Mouse (Mus musculus) hindbrain, postnatal 0 days (tissue): Measurements from ENCODE around the gene Dot1l. TPM values are rescaled to one million over a fixed set of nuclear protein-coding genes. Genes with fewer than 3 reads are reported as not detected.

ENCODE experiments used
- ATAC-seq: fragments of 200-750 bp; cut with Nextera tagmentation; 2 replicates; pipeline ENCODE4 v1.8.0; 2017; ENCODE audit warnings: mild to moderate bottlenecking, moderate TSS enrichment, moderate library complexity
- DNase-seq: peaks from one replicate; pipeline ENCODE4 v3.0.0-alpha.2; 2015; ENCODE audit warnings: low spot score
- H3K27ac ChIP-seq: fragments of 300-500 bp; sonication (generic); 2 replicates; pipeline ENCODE4 v1.5.1; 2014; ENCODE audit warnings: mild to moderate bottlenecking
- H3K27me3 ChIP-seq: fragments of 300-500 bp; sonication (generic); 2 replicates; pipeline ENCODE4 v1.6.1; 2014; ENCODE audit warnings: low read length, mixed read lengths; ENCODE audit not compliant: insufficient read depth
- H3K36me3 ChIP-seq: fragments of 300-500 bp; sonication (generic); 2 replicates; pipeline ENCODE4 v1.6.1; 2014; ENCODE audit warnings: low read length, mixed read lengths; ENCODE audit not compliant: insufficient read depth
- H3K4me1 ChIP-seq: fragments of 300-500 bp; sonication (generic); 2 replicates; pipeline ENCODE4 v1.6.1; 2014; ENCODE audit warnings: antibody characterized with exemption, low read length, mixed read lengths; ENCODE audit not compliant: insufficient read depth
- H3K4me2 ChIP-seq: fragments of 300-500 bp; sonication (generic); 2 replicates; pipeline ENCODE4 v1.6.1; 2014; ENCODE audit warnings: low read depth, mild to moderate bottlenecking, low read length, moderate library complexity, mixed read lengths
- H3K4me3 ChIP-seq: fragments of 300-500 bp; sonication (generic); 2 replicates; pipeline ENCODE4 v1.5.1; 2014; ENCODE audit warnings: low read length
- H3K9ac ChIP-seq: fragments of 300-500 bp; sonication (generic); replicated peaks from 2 replicates; pipeline ENCODE4 v1.6.1; 2014; ENCODE audit warnings: mild to moderate bottlenecking, low read length, moderate library complexity, mixed read lengths
- H3K9me3 ChIP-seq: fragments of 300-500 bp; sonication (generic); 2 replicates; pipeline ENCODE4 v1.6.1; 2016; ENCODE audit warnings: low read length, mixed read lengths
- CTCF ChIP-seq: IDR thresholded peaks from 2 replicates; pipeline ENCODE4 v1.5.1; 2016; ENCODE audit warnings: antibody characterized with exemption, control low read depth, low read depth
- WGBS: fragments of 180-500 bp; shearing (Covaris S2); extraction: QIAGEN DNeasy Blood & Tissue Kit; methylation state at CpG from one replicate; pipeline ENCODE4 v1.1.7; 2014; 5-methylcytosine and 5-hydroxymethylcytosine counted together
- microRNA counts: library from miRNA; unstranded; fragments of <30 nt; microRNA quantifications from one replicate; lab custom pipeline; 2015
- microRNA-seq, 2 experiments: library from miRNA; unstranded; fragments of <30 nt; microRNA quantifications; one replicate each; pipeline ENCODE4; 2016
- polyA plus RNA-seq: library from polyadenylated mRNA; unstranded; fragments of >200 nt; fragmentation: Nextera tagmentation; extraction: Ambion mirVana; gene quantifications from 2 replicates; pipeline ENCODE4 v1.2.1, GENCODE M21; 2015
- total RNA-seq: library from RNA; depleted of rRNA; stranded (reverse); fragments of >200 nt; gene quantifications from 2 replicates; pipeline ENCODE4 v1.2.3, GENCODE M21; 2014; rRNA removed

Dot1l gene
- total and polyA plus RNA-seq, 2 experiments from 2014 or later: 12.6 to 27.2 TPM

DNA sequence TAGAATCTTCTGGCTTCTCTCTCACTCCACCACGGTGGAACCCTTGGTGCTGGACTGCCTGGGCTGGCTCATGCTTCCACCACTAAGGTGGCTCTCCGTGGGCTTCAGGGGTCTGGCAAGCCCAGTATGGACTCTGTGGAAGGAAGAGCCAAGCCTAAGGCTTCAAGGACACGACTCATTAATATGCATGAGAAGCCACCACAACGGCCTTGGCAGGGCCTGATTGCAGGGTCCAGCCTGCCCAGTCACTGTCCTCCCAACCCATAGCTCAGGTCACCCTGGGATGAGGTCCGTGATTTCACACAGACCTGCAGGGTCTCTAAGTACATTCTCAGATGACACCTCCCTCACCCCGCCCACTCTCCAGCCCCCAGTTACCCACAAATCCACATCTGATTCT, 84.8 kb downstream of the Dot1l start:
- no peak for DNase-seq
- no peak for ATAC-seq
- WGBS: 42% methylated on average over 6 of the region's 6 CpGs
- Histone ChIP-seq H3K27ac (no peak overlapping the region), H3K9ac (no peak overlapping the region), H3K27me3 (no peaks in the 10 kb centered on the region), H3K4me1 (no peaks in the 10 kb centered on the region; the same call in 1 of the 2 replicates), H3K4me2 (no peak overlapping the region), H3K9me3 (no peaks in the 10 kb centered on the region), H3K4me3 (no peak overlapping the region), H3K36me3 (no peaks in the 10 kb centered on the region)
- TF ChIP-seq CTCF: no peak

DNA sequence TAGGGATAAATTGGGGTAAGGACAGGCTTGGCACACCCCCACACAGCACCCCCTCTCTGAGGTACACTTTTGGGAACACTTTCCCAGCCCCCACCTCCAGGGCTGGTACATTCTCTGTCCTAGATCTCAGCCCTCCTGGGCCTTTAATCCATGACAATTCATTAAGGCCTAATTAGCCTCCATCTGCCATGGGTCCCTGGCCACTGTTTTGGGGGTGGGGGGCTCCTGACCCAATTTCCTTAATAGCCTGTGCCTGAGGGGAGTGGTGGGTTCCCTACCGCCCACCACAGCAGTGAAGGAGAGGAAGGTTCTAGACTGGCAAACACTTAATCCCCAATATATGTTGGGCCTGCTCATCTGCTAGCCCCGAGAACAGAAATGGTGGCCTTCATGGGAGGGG, 86.7 kb downstream of the Dot1l start:
- DNase-seq: peak; percentile 28
- ATAC-seq: no peak
- WGBS: 73% methylated on average over 2 of the region's 2 CpGs
- H3K4me1 ChIP-seq: no peaks in the 10 kb centered on the region; the same call in 1 of the 2 replicates
- no peak for TF ChIP-seq CTCF
- H3K4me3 ChIP-seq: no peak overlapping the region
- H3K36me3 ChIP-seq: no peaks in the 10 kb centered on the region
- H3K9me3 ChIP-seq: no peaks in the 10 kb centered on the region
- no peaks in the 10 kb centered on the region for H3K27me3 ChIP-seq
- no peak overlapping the region for H3K9ac ChIP-seq
- H3K4me2 ChIP-seq: no peak overlapping the region
- H3K27ac ChIP-seq: no peak overlapping the region

DNA sequence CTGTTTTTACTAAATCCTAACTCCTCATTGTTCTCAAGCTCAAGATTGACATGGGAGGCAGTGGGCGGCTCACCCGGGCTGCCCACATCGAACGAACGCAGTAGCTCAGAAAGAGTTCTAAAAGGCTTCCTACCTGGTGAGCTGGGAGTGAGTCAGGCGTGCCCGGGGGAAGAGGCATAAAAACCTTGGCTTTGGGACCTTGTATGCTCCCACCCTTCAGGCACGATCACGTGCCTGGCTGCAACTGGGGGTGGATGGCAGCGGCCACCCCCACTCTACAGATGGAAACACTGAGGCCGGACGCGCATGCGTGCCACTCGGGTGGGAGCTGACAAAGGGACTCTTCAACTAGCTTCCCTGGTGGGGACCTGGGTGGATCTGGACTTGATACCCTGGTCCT, 87.3 kb downstream of the Dot1l start:
- no peaks in the 10 kb centered on the region; the same call in 1 of the 2 replicates for H3K4me1 ChIP-seq
- WGBS: 80% methylated on average over 15 of the region's 15 CpGs
- H3K27ac ChIP-seq: no peak overlapping the region
- H3K4me2 ChIP-seq: peak overlapping the region; percentile 78
- no peak for TF ChIP-seq CTCF
- H3K9me3 ChIP-seq: no peaks in the 10 kb centered on the region
- no peak for DNase-seq
- H3K9ac ChIP-seq: no peak overlapping the region
- H3K27me3 ChIP-seq: no peaks in the 10 kb centered on the region
- no peak for ATAC-seq
- no peak overlapping the region for H3K4me3 ChIP-seq
- H3K36me3 ChIP-seq: no peaks in the 10 kb centered on the region

DNA sequence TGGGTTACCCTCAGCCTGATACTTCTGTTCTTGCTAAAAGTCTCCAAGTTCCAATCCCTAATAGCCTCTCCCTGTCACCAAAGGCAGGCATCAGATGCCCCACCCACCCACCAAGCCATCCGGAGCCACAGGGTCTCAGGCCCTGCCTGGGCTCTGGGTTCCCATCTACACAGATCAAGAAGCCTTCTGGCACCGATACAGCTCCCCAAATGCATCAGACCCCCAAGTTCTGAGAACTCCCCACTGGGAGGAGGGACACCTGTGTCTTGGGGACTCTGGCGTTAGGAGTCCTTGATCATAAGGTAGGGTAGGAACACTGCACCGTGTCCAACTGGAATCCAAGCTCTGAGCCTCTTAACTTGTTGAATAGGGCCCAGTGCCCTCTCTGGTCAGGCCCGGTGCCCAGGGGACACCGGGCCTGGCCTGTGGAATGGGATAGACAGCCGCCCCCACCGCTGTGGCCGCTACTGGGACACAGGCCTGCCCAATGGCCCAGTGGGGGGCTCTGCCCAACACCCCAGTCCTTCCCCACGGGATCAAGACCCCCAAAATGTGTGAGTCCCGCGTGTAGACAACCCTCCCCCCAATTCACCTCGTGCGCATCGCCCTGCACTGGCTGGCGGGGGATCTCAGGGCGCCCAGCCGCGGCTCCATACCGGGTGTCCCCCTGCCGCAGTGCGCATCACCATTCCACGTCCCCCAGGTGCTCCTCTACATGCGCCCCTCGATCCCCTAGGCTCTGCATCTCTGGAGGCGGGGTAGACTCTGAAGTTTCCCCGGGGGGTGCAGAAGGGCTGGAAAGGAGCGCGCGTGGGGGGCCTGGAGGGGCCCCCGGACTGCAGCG, 88.3 kb downstream of the Dot1l start:
- peak overlapping the region; percentile 45; the same call in 1 of the 2 replicates for H3K27ac ChIP-seq
- peak overlapping the region; percentile 57 for H3K4me3 ChIP-seq
- DNase-seq (no peak), ATAC-seq (peak; percentile 34)
- peak overlapping the region; percentile 78 for H3K4me2 ChIP-seq
- peak overlapping the region; percentile 75 for H3K9ac ChIP-seq
- WGBS: 9% methylated on average over 32 of the region's 32 CpGs
- no peaks in the 10 kb centered on the region for H3K9me3 ChIP-seq
- H3K36me3 ChIP-seq: no peaks in the 10 kb centered on the region
- TF ChIP-seq CTCF: no peak
- H3K4me1 ChIP-seq: no peaks in the 10 kb centered on the region; the same call in 1 of the 2 replicates
- no peaks in the 10 kb centered on the region for H3K27me3 ChIP-seq

DNA sequence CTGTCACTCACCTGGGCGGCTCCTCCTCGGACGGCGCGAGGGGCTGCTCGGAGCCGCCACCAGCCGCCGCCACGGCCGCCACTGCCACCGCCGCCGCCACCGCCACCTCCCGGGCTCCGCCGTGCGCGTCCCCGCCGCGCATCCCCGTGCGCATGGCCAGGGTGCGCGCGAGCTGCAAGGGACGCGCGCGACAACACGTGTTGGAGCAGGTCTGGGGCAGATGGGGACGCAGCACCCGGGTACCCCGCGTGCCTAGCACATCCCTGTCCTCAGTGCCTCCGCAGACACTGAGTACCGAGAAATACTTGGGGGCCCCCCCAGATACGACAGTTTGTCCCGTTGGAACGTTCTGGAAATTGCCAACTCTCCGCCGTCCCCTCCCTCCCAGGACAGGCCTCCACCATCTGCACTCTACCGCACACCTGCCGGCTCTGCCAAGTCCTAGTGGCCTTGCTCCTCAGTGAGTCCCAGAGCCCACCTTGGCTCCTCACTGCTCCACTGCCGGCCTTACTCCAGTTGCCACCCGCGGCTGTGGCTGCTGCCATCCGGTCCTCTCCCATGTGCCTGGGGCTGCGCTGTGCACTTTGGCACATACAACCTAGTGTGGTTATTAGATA, 89.0 kb downstream of the Dot1l start, which contains the start of gene Lingo3:
TSS of gene Lingo3 (minus strand) at position 109 of the 617 bp plus-strand sequence.
- Histone ChIP-seq H3K9ac (peak within 1 kb of the TSS; percentile 75), H3K4me1 (no peaks in the 10 kb centered on the region; the same call in 1 of the 2 replicates), H3K4me3 (peak within 1 kb of the TSS; percentile 57), H3K9me3 (no peaks in the 10 kb centered on the region), H3K27me3 (no peaks in the 10 kb centered on the region), H3K27ac (peak within 1 kb of the TSS; percentile 45; the same call in 1 of the 2 replicates), H3K36me3 (no peaks in the 10 kb centered on the region), H3K4me2 (peak within 1 kb of the TSS; percentile 78)
- ATAC-seq (peak; percentile 69), DNase-seq (peak; percentile 83)
- TF ChIP-seq CTCF: no peak
- 3% methylated on average over 47 of the region's 51 CpGs for WGBS

MicroRNAs within 50 kb of the gene (microRNA counts, 519-probe panel; counts per million panel counts)
- not detected for microRNA mmu-miR-1982 (lab: Ali Mortazavi, UCI)

Small RNA genes within 50 kb of the gene (microRNA-seq; reads per million reads assigned to microRNA genes)
- gene Mir1982: 1.4 to 11.3 reads per million in 2 experiments

Other genes starting within 250 kb of the Dot1l start
- gene Atp8b3, start 216.1 kb upstream of the Dot1l start, total RNA-seq: 0.61 and 1.1 TPM in 2 replicates
- gene Atp8b3, start 216.1 kb upstream of the Dot1l start, polyA plus RNA-seq: 0.96 and 1.2 TPM in 2 replicates
- gene Rexo1, start 193.6 kb upstream of the Dot1l start, total RNA-seq: 47.2 and 51.0 TPM in 2 replicates
- 25.1 and 27.6 TPM in 2 replicates for gene Rexo1, start 193.6 kb upstream of the Dot1l start, polyA plus RNA-seq
- 16.6 and 17.0 TPM in 2 replicates for gene Klf16, start 177.9 kb upstream of the Dot1l start, total RNA-seq
- 8.2 and 8.6 TPM in 2 replicates for gene Klf16, start 177.9 kb upstream of the Dot1l start, polyA plus RNA-seq
- 389 and 721 TPM in 2 replicates for gene Abhd17a, start 164.9 kb upstream of the Dot1l start, total RNA-seq
- 159 and 171 TPM in 2 replicates for gene Abhd17a, start 164.9 kb upstream of the Dot1l start, polyA plus RNA-seq
- gene Scamp4, start 152.3 kb upstream of the Dot1l start, total RNA-seq: 39.5 and 43.2 TPM in 2 replicates
- gene Scamp4, start 152.3 kb upstream of the Dot1l start, polyA plus RNA-seq: 68.3 and 69.1 TPM in 2 replicates
- 7.3 and 11.4 TPM in 2 replicates for gene Adat3, start 152.3 kb upstream of the Dot1l start, total RNA-seq
- 3.6 and 4.0 TPM in 2 replicates for gene Adat3, start 152.3 kb upstream of the Dot1l start, polyA plus RNA-seq
- 0.54 and 2.2 TPM in 2 replicates for gene Gm49322, start 149.2 kb upstream of the Dot1l start, total RNA-seq
- 1.1 TPM in 2 replicates for gene Gm49322, start 149.2 kb upstream of the Dot1l start, polyA plus RNA-seq
- gene Csnk1g2, start 132.4 kb upstream of the Dot1l start, total RNA-seq: 128 and 156 TPM in 2 replicates
- 94.3 and 95.5 TPM in 2 replicates for gene Csnk1g2, start 132.4 kb upstream of the Dot1l start, polyA plus RNA-seq
- gene Btbd2, start 98.1 kb upstream of the Dot1l start, total RNA-seq: 209 and 213 TPM in 2 replicates
- 81.9 and 82.8 TPM in 2 replicates for gene Btbd2, start 98.1 kb upstream of the Dot1l start, polyA plus RNA-seq
- 84.5 and 95.4 TPM in 2 replicates for gene Mknk2, start 77.1 kb upstream of the Dot1l start, total RNA-seq
- gene Mknk2, start 77.1 kb upstream of the Dot1l start, polyA plus RNA-seq: 38.2 and 40.5 TPM in 2 replicates
- gene Mob3a, start 53.2 kb upstream of the Dot1l start, total RNA-seq: 68.3 and 76.4 TPM in 2 replicates
- 37.2 and 38.8 TPM in 2 replicates for gene Mob3a, start 53.2 kb upstream of the Dot1l start, polyA plus RNA-seq
- gene Izumo4, start 53.0 kb upstream of the Dot1l start, total RNA-seq: 31.1 and 31.6 TPM in 2 replicates
- 46.7 and 52.2 TPM in 2 replicates for gene Izumo4, start 53.0 kb upstream of the Dot1l start, polyA plus RNA-seq
- gene Ap3d1, start 12.9 kb upstream of the Dot1l start, total RNA-seq: 195 and 201 TPM in 2 replicates
- 99.2 and 99.7 TPM in 2 replicates for gene Ap3d1, start 12.9 kb upstream of the Dot1l start, polyA plus RNA-seq
- gene Sf3a2, start 43.0 kb downstream of the Dot1l start, total RNA-seq: 14.2 and 22.0 TPM in 2 replicates
- gene Sf3a2, start 43.0 kb downstream of the Dot1l start, polyA plus RNA-seq: 48.7 and 53.2 TPM in 2 replicates
- gene Plekhj1, start 43.4 kb downstream of the Dot1l start, total RNA-seq: 74.4 and 82.3 TPM in 2 replicates
- 99.4 and 103 TPM in 2 replicates for gene Plekhj1, start 43.4 kb downstream of the Dot1l start, polyA plus RNA-seq
- 0.47 and 2.6 TPM in 2 replicates for gene Amh, start 50.0 kb downstream of the Dot1l start, total RNA-seq
- 0.24 TPM in 1 of 2 replicates, not detected in the other for gene Amh, start 50.0 kb downstream of the Dot1l start, polyA plus RNA-seq
- 0.22 TPM in 1 of 2 replicates, not detected in the other for gene Jsrp1, start 58.3 kb downstream of the Dot1l start, total RNA-seq
- gene Jsrp1, start 58.3 kb downstream of the Dot1l start, polyA plus RNA-seq: 1.4 and 1.6 TPM in 2 replicates
- 1,128 and 1,180 TPM in 2 replicates for gene Oaz1, start 71.5 kb downstream of the Dot1l start, total RNA-seq
- gene Oaz1, start 71.5 kb downstream of the Dot1l start, polyA plus RNA-seq: 1,097 and 1,185 TPM in 2 replicates
- 66.9 and 70.3 TPM in 2 replicates for gene Lingo3, start 88.8 kb downstream of the Dot1l start, total RNA-seq
- gene Lingo3, start 88.8 kb downstream of the Dot1l start, polyA plus RNA-seq: 26.6 and 28.0 TPM in 2 replicates
- 165 and 189 TPM in 2 replicates for gene Lsm7, start 100.0 kb downstream of the Dot1l start, total RNA-seq
- gene Lsm7, start 100.0 kb downstream of the Dot1l start, polyA plus RNA-seq: 279 and 295 TPM in 2 replicates
- gene Sppl2b, start 100.1 kb downstream of the Dot1l start, total RNA-seq: 161 and 174 TPM in 2 replicates
- 76.0 and 76.2 TPM in 2 replicates for gene Sppl2b, start 100.1 kb downstream of the Dot1l start, polyA plus RNA-seq
- gene Tmprss9, start 116.6 kb downstream of the Dot1l start, total RNA-seq: 0.04 and 0.10 TPM in 2 replicates
- gene Tmprss9, start 116.6 kb downstream of the Dot1l start, polyA plus RNA-seq: 0.14 and 0.26 TPM in 2 replicates
- 150 and 155 TPM in 2 replicates for gene Timm13, start 145.8 kb downstream of the Dot1l start, total RNA-seq
- gene Timm13, start 145.8 kb downstream of the Dot1l start, polyA plus RNA-seq: 366 and 369 TPM in 2 replicates
- 42.3 and 43.2 TPM in 2 replicates for gene Lmnb2, start 163.0 kb downstream of the Dot1l start, total RNA-seq
- 24.8 and 25.6 TPM in 2 replicates for gene Lmnb2, start 163.0 kb downstream of the Dot1l start, polyA plus RNA-seq
- 4.4 and 8.2 TPM in 2 replicates for gene Gadd45b, start 174.9 kb downstream of the Dot1l start, total RNA-seq
- gene Gadd45b, start 174.9 kb downstream of the Dot1l start, polyA plus RNA-seq: 7.5 and 8.6 TPM in 2 replicates